Mouse (Mus musculus): ENCODE results near the gene Tox3. TPM values are rescaled to one million over a fixed set of nuclear protein-coding genes. Genes with fewer than 3 reads are reported as not detected.

The Tox3 gene
- total RNA-seq, 2 experiments from 2014 or later, result not detected

DNA sequence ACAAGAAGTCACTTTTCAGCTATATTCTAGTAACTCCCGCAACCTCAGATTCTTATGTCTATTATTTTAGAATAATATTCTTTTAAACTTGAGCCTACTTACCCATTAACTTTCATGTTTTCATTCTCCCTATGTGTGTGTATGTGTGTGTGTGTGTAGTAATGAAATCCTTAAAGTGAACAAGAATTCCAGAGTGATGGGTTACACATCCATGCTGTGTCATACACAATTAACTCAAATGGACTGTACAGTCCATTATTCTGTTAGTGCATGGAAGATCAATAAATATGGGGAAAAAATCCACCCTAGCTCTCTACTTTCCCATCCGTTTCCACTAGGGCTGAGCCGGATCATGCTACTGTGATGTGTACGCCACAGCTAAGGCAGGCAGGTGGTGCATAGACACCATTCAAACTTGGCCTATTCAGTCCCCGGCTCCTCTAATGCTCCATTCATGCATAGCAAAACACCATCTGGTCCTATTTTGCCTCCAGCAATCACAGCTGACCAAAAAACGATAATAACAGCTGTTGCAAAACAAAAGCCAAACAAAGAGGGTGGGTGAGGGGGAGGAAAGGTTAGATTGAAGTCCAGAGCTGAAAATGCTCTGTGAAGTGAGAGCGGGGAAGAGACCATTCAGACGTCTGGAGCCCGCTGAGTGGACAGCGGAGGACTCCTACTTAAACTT, 103.5 kb downstream of the Tox3 start:
- no peak for DNase-seq (ENCODE audit: low spot score)

DNA sequence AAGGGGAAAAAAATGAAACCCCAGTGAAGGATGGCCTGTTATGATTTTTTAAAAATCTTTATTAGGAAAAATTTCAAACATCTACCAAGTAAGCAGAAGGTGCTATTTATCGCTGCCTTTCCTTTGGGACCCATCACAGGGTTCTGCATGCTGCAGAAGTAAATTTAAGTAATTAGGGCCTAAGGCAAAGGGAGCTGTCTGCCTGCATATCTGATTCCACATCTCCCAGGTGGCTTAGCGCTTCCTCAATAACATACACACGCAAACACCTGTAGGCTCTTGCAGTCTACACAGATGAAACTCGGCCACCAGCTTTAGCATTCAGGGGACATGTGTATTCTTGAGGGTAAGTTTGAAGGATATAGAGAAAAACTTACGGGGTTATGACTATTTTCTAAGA, 104.2 kb downstream of the Tox3 start:
- no peak for DNase-seq (ENCODE audit: low spot score)

DNA sequence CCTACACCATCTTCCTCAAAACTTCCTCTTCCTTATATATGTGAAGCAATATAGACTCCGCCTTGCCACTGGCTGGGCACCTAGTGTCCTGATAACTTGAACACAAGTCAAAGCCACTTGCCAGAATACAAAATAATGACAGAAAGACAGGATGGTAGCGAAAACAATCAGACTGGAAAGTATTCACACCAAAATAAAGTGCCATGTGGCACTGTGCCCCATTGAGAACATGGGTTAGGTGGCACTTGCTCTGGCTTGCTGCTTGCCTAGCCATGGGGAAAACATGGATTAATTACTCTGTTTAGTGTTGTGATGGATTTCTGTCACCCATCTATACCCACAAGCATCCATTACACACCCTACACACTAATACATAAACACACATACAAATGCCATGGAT, 105.8 kb downstream of the Tox3 start:
- no peak for DNase-seq (ENCODE audit: low spot score)

DNA sequence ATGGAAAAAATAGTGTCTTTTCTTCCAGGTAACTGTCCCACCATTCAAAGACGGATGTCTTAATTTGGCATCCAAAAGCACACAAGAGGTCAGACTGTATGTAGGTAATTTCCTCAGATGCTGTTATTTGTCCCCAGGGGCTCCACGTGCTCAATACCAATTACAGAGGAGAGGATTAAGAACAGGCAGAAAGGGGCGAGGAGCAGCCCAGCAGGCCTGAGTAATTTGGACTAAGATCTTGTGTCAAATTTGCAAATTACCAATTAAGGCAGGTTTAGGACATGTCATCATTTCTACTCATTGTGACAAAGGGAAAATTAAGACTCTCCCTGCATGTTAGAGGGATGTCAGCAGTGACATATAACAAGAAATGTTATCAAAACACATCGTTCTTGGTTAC, 106.7 kb downstream of the Tox3 start:
- DNase-seq (ENCODE audit: low spot score), result no peak

DNA sequence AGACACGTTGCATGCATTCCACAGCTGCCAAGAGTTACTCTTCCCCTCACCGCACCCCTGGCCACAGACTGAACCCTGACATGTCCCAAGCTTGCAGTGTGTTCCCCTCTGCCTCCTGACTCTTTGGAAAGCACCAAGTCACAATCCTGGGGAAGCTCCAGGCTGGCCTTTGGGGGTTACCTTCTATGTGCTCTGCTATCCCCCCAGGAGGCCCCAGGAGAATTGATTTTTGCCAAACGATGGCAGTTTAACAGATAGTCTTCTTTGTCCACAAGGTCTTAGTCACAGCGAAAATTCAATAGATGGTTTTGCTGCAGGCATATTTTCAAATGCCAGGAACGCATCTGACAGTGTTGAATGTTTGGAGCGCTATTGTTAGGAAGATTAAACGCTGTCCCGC, 115.6 kb downstream of the Tox3 start:
- no peak for DNase-seq (ENCODE audit: low spot score)

DNA sequence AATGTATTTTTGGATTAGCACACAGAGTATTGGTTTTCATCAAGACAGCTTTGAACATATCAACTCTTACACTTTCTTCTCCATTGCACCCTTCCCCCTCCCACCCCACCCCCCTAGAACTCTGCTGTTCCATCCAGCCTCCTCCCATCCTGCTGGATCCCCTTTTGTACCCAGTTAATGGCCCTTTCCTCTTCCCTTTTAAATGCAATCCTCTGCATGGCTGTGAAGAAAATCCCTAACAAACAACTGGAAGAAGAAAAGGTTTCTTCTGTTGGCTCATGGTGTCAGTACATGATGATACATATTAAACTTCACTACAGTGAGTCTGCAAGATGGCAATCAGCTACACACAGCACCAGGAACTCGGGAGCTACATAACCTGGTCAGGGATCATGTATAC, 124.0 kb downstream of the Tox3 start:
- no peak for DNase-seq (ENCODE audit: low spot score)

DNA sequence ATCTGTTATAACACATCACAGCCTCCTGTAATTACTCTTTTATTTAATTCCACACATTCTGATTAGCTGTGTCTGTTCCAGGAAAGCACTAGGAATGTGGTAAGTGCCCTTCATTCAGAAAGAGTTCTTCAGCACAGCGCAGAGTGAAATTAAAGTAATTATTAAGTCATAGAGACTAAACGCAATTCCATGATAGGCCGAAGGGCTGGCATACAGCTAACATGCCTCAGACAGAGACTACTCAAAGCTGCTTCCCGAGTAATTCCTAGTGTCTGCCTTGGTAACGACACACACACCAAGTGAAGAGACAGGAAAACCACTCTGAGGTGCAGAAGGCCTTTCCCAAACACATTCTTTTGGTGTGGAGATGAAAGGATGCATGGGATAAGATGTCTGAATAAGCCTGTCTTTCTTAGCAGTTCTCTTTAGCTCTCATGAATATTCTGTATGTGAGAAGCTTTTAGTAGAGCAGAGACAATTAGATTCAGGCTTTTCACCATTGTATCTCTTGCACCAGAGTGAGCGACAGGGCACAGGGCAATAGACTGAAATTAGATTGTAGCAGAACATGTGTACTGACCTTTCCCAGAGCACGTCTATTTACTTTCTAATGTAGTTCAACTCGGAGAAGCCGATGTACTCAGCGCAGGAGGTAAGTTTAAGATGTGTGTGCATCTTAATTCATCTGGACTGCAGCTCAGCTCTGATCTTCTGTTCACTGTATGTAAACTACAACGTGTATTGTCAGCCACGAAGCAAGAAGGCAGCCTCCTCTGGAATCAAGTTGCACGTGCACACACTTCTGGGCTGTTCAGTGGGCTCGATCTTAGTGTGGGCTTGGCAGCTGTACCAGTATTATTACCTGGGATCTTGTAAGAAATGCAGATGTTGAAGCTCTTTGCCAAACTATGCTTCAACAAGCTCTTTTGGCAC, 138.8 kb downstream of the Tox3 start:
- no peak for DNase-seq (ENCODE audit: low spot score)

Measured in gastrocnemius, adult 18-20 months (tissue).